Mouse (Mus musculus) lung, postnatal 0 days (tissue): ENCODE results near the gene Cd86.

Experiments used
- CTCF ChIP-seq: IDR thresholded peaks from 2 replicates; pipeline ENCODE4 v1.5.1; 2016; ENCODE audit warnings: antibody characterized with exemption, mild to moderate bottlenecking
- EP300 ChIP-seq: IDR thresholded peaks from 2 replicates; pipeline ENCODE4 v1.6.1; 2016; ENCODE audit warnings: antibody characterized with exemption, mild to moderate bottlenecking, control low read depth

DNA sequence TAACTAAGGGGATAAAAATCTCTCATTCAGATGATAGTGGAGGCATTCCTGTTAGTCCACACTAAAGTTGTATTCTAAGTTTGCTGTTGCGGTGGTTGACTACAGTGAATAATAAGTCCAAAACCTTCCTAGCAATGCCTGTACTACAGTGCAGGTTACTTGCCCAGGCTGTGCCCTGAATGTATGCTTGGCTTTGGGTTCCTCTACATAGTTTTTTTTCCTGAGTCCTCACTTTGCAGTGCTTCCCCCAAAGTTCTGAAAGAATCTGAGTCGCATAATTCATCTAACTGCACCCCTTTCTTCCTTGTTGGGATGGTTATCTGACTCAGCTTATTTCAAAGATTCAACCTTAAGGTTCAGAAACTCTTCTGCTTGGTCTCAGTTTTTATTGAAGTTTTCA, 10.0 kb upstream of the Cd86 start:
- TF ChIP-seq EP300 (no peak), CTCF (no peak)
